8 mouse cellular contexts compared by ENCODE assay signal in genomic region chr3:130819031-130819836, GRCm38 (mm10).
DNase-seq lines count a peak whose midpoint lies in the region; ATAC-seq and TF ChIP-seq lines count a peak whose summit lies in the region.

No protein-coding gene starts in this region.

- no peak overlapping the region for H3K27ac ChIP-seq in limb, embryonic 14.5 days (replicated peaks; ENCODE audit: low read depth, low read length)
- H3K27ac ChIP-seq in stomach, embryonic 15.5 days, result no peak overlapping the region

- H3K27me3 ChIP-seq in limb, embryonic 14.5 days (ENCODE audit: control insufficient read depth, insufficient read depth, low read length), result no peaks in the 10 kb centered on the region
- H3K27me3 ChIP-seq in stomach, embryonic 15.5 days (replicated peaks), result no peaks in the 10 kb centered on the region

- no peaks in the 10 kb centered on the region for H3K9me3 ChIP-seq in limb, embryonic 14.5 days (ENCODE audit: control insufficient read depth, low read length)
- H3K9me3 ChIP-seq in stomach, embryonic 15.5 days, result no peaks in the 10 kb centered on the region

- TF ChIP-seq POLR2A in limb, embryonic 14.5 days (IDR thresholded peaks at IDR 0.05; ENCODE audit: borderline replicate concordance, extremely low read depth, insufficient read depth, insufficient read length), result no peak

- H3K4me1 ChIP-seq in limb, embryonic 14.5 days (ENCODE audit: control insufficient read depth, insufficient read depth, low read length), result peaks cover 8% of the 10 kb centered on the region
- H3K4me1 ChIP-seq in stomach, embryonic 15.5 days, result no peaks in the 10 kb centered on the region

- H3K4me3 ChIP-seq in limb, embryonic 14.5 days (replicated peaks; ENCODE audit: low read length), result peak overlapping the region; percentile 32
- H3K4me3 ChIP-seq in stomach, embryonic 15.5 days (replicated peaks), result peak overlapping the region; percentile 24

- peak; percentile 27; the same call in 1 of the 2 replicates for ATAC-seq in cerebellum, adult (ENCODE audit: insufficient number of reproducible peaks, low FRiP score, low TSS enrichment)
- ATAC-seq in limb, embryonic 14.5 days (ENCODE audit: low FRiP score, low read depth), result peak; percentile 28; the same call in 1 of the 2 replicates
- no peak for ATAC-seq in stomach, embryonic 15.5 days (ENCODE audit: insufficient read depth, low FRiP score, low read depth)

- H3K36me3 ChIP-seq in limb, embryonic 14.5 days (ENCODE audit: control insufficient read depth, insufficient read depth, low read length), result no peaks in the 10 kb centered on the region
- no peaks in the 10 kb centered on the region for H3K36me3 ChIP-seq in stomach, embryonic 15.5 days

- WGBS in limb, embryonic 14.5 days, result 37% methylated on average over 17 of the region's 17 CpGs
- 36% methylated on average over 17 of the region's 17 CpGs for WGBS in stomach, embryonic 15.5 days

- H3K4me2 ChIP-seq in limb, embryonic 14.5 days (replicated peaks; ENCODE audit: low read depth, low read length, severe bottlenecking), result peak overlapping the region; percentile 62
- H3K4me2 ChIP-seq in stomach, embryonic 15.5 days, result peak overlapping the region; percentile 51

- 0 out of 2 replicates have a peak overlapping the region, but pooled peaks have one; percentile 6 for H3K9ac ChIP-seq in limb, embryonic 14.5 days (ENCODE audit: low read depth, low read length, severe bottlenecking)
- H3K9ac ChIP-seq in stomach, embryonic 15.5 days, result no peak overlapping the region

- DNase-seq in cerebellum, adult 9-11 months, result no peak
- DNase-seq in retina, embryonic 14.5 days (ENCODE audit: low spot score), result peak; percentile 39
- DNase-seq in retina, postnatal 1 day, result no peak
- no peak for DNase-seq in limb, embryonic 14.5 days (ENCODE audit: low spot score)
- no peak for DNase-seq in urinary bladder, postnatal 25 days (ENCODE audit: low spot score)
- no peak for DNase-seq in frontal cortex, adult 2 months (ENCODE audit: extremely low spot score in 1 of 2, low spot score in 1 of 2)
